Mouse (Mus musculus): ENCODE results near the gene Gm20594. TPM values are rescaled to one million over a fixed set of nuclear protein-coding genes. Genes with fewer than 3 reads are reported as not detected.

The Gm20594 gene
- not detected for total RNA-seq (2021)

DNA sequence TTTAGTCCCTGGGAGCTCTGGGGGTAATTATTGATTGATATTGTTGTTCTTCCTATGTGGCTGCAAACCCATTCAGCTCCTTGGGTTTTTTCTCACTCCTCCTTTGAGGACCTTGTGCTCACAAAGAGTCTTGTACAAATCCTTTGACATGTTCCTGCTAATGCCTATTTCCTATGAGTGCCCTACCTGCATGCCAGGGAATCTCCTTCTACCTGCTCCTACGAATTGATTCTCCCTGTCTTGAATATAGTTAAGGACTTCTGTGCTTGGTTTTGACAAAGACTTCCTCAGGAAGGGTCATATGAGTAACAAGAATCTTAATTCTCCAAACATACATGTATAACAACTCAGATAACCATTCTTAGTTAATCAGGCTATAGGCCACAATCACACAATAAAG is at the start of gene Gm20594:
TSS of gene Gm20594 (plus strand) at position 301 of the 400 bp plus-strand sequence.
- DNase-seq (ENCODE audit: low spot score): no peak
- intact Hi-C loops (cut with DNase I): no loop called here

DNA sequence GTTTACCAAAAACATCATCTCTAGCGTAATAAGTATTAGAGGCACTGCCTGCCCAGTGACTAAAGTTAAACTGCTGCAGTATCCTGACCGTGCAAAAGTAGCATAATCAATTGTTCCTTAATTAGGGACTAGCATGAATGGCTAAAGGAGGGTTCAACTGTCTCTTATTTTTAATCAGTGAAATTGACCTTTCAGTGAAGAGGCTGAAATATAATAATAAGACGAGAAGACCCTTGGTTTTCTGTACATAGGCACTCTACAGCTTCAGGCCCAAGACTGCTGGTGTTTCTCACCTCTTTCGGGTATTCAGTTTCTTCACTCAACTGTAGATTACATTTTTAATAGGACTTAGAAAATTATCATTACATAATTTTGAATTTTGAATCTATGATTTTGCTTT is 398 bp downstream of the Gm20594 start:
- intact Hi-C loops (cut with DNase I): no loop called here
- DNase-seq (ENCODE audit: low spot score): no peak

DNA sequence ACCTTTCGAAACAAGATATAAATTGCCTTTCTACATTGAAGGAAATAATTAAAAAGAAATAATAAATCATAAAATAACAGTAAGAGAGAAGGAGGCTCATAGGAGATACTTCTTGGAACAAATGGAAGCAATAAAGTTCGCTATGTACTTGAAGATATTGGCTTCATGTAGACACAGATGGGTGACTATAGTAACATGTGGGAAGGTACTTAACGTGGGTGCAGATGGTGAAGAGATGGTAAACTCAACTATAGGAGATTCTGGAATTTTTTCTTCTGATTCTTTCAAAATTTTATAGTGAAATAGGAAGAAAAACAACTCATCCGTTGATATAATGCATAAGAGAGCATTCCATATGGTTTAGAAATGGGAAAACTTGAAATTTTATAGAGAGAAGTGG is 16.1 kb downstream of the Gm20594 start:
- intact Hi-C loops (cut with DNase I): no loop called here
- no peak for DNase-seq (ENCODE audit: low spot score)

DNA sequence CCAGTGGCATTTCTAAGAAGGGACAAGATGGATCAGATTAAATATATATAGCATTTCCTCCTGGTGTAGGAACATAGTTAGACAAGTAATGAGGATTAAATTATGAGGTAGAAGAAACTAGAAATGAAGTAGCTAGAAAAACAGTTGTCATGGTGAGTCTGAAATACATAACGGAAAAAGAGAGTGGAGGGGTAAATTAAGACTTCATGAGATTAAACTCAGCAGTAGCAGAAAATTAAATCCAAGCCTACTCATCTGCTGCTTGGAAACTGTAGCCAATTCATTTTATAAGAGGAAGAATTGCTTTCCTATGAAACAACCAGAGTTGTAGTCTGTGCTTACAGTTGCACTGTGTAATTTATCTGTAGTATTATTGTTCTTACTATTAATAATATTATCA is 29.1 kb downstream of the Gm20594 start:
- no peak for DNase-seq (ENCODE audit: low spot score)
- intact Hi-C loops (cut with DNase I): no loop called here

Other genes starting within 250 kb of the Gm20594 start
- gene Lrrtm4, start 201.0 kb downstream of the Gm20594 start, total RNA-seq (2021): not detected